25 mouse cellular contexts compared by ENCODE assay signal in genomic region chr3:55664713-55665112, GRCm38 (mm10).
"Had no signal": no experiment of that assay in that cellular context is flagged by ENCODE, and none has a peak within 500 bp of the region (broad histone marks: within the 10 kb centered on the region; RNA-seq: fewer than 3 reads in every experiment).

No protein-coding gene starts in this region.

- H3K27me3 ChIP-seq: heart, embryonic 12.5 days; hindbrain, embryonic 12.5 days; hindbrain, embryonic 15.5 days; limb, embryonic 12.5 days; liver, embryonic 13.5 days; liver, embryonic 15.5 days had no signal

- H3K27ac ChIP-seq: gastrocnemius, adult 2 months; heart, embryonic 10.5 days; hindbrain, embryonic 10.5 days; hindbrain, embryonic 12.5 days; hindbrain, embryonic 15.5 days; hindbrain, postnatal 0 days; limb, embryonic 10.5 days; limb, embryonic 12.5 days; liver, embryonic 13.5 days; liver, embryonic 15.5 days had no signal

- H3K4me3 ChIP-seq: gastrocnemius, adult 2 months; heart, embryonic 10.5 days; heart, embryonic 12.5 days; hindbrain, embryonic 10.5 days; hindbrain, embryonic 12.5 days; hindbrain, embryonic 15.5 days; limb, embryonic 10.5 days; limb, embryonic 12.5 days; liver, embryonic 13.5 days; liver, embryonic 15.5 days had no signal

- H3K9me3 ChIP-seq: heart, embryonic 10.5 days; heart, embryonic 12.5 days; hindbrain, embryonic 10.5 days; hindbrain, embryonic 12.5 days; hindbrain, embryonic 15.5 days; limb, embryonic 10.5 days; limb, embryonic 12.5 days; liver, embryonic 13.5 days; liver, embryonic 15.5 days had no signal

- H3K9ac ChIP-seq: heart, embryonic 12.5 days; hindbrain, embryonic 12.5 days; hindbrain, embryonic 15.5 days; limb, embryonic 12.5 days; liver, embryonic 13.5 days; liver, embryonic 15.5 days had no signal

- H3K4me1 ChIP-seq: liver, embryonic 13.5 days; liver, embryonic 15.5 days had no signal

- DNase-seq: gastrocnemius, adult 2 months; gastrocnemius, postnatal 10 days; gastrocnemius, postnatal 25 days; heart, adult 18-20 months; heart, postnatal 10 days; heart, postnatal 4 days; kidney, adult 18-20 months; kidney, adult 8-10 months; kidney, postnatal 10 days; kidney, postnatal 25 days; kidney, postnatal 4 days; liver; liver, embryonic 13.5 days had no signal

- ATAC-seq: forebrain, embryonic 16.5 days; hindbrain, postnatal 0 days; intestine, postnatal 0 days had no signal

- H3K36me3 ChIP-seq: heart, embryonic 10.5 days; heart, embryonic 12.5 days; hindbrain, embryonic 10.5 days; hindbrain, embryonic 12.5 days; hindbrain, embryonic 15.5 days; limb, embryonic 10.5 days; limb, embryonic 12.5 days; liver, embryonic 13.5 days; liver, embryonic 15.5 days had no signal

- H3K4me2 ChIP-seq: heart, embryonic 12.5 days; hindbrain, embryonic 12.5 days; hindbrain, embryonic 15.5 days; limb, embryonic 12.5 days; liver, embryonic 11.5 days; liver, embryonic 13.5 days; liver, embryonic 15.5 days had no signal
